Mouse (Mus musculus) liver, embryonic 16.5 days (tissue): ENCODE measurements around the gene Tmem130. TPM values are rescaled to one million over a fixed set of nuclear protein-coding genes. Genes with fewer than 3 reads are reported as not detected.

ENCODE experiments used
- ATAC-seq: fragments of 200-750 bp; cut with Nextera tagmentation; 2 replicates; pipeline ENCODE4 v1.8.0; 2017; ENCODE audit warnings: low read depth, mild to moderate bottlenecking, moderate number of reproducible peaks, moderate library complexity
- H3K27ac ChIP-seq: fragments of 300-500 bp; sonication (generic); 2 replicates; pipeline ENCODE4 v1.5.1; 2014; ENCODE audit warnings: mild to moderate bottlenecking, low read length
- H3K27me3 ChIP-seq: fragments of 300-500 bp; sonication (generic); 2 replicates; pipeline ENCODE4 v1.6.1; 2014; ENCODE audit warnings: low read depth, low read length, mixed read lengths; ENCODE audit not compliant: control insufficient read depth, insufficient read depth
- H3K36me3 ChIP-seq: fragments of 300-500 bp; sonication (generic); 2 replicates; pipeline ENCODE4 v1.6.1; 2014; ENCODE audit warnings: mild to moderate bottlenecking; ENCODE audit not compliant: control insufficient read depth, insufficient read depth
- H3K4me1 ChIP-seq: fragments of 300-500 bp; sonication (generic); 2 replicates; pipeline ENCODE4 v1.6.1; 2014; ENCODE audit warnings: low read depth, low read length, mixed read lengths; ENCODE audit not compliant: control insufficient read depth
- H3K4me2 ChIP-seq: fragments of 300-500 bp; sonication (generic); 2 replicates; pipeline ENCODE4 v1.6.1; 2014; ENCODE audit warnings: low read depth, low read length, mixed read lengths
- H3K4me3 ChIP-seq: fragments of 300-500 bp; sonication (generic); 2 replicates; pipeline ENCODE4 v1.5.1; 2014; ENCODE audit warnings: low read depth, mild to moderate bottlenecking, low read length
- H3K9ac ChIP-seq: fragments of 300-500 bp; sonication (generic); 2 replicates; pipeline ENCODE4 v1.6.1; 2014; ENCODE audit warnings: low read depth, low read length
- H3K9me3 ChIP-seq: fragments of 300-500 bp; sonication (generic); replicated peaks from 2 replicates; pipeline ENCODE4 v1.6.1; 2016; ENCODE audit warnings: low read length; ENCODE audit not compliant: control insufficient read depth
- WGBS: fragments of 180-500 bp; shearing (Covaris S2); extraction: QIAGEN DNeasy Blood & Tissue Kit; methylation state at CpG from one replicate; pipeline ENCODE4 v1.1.7; 2014; ENCODE audit not compliant: insufficient replicate concordance; 5-methylcytosine and 5-hydroxymethylcytosine counted together
- polyA plus RNA-seq: library from polyadenylated mRNA; unstranded; fragments of >200 nt; fragmentation: Nextera tagmentation; extraction: Ambion mirVana; gene quantifications from 2 replicates; pipeline ENCODE4 v1.2.1, GENCODE M21; 2015

Gene Tmem130
- polyA plus RNA-seq, 1 experiment from 2014 or later = 0.28 TPM

DNA sequence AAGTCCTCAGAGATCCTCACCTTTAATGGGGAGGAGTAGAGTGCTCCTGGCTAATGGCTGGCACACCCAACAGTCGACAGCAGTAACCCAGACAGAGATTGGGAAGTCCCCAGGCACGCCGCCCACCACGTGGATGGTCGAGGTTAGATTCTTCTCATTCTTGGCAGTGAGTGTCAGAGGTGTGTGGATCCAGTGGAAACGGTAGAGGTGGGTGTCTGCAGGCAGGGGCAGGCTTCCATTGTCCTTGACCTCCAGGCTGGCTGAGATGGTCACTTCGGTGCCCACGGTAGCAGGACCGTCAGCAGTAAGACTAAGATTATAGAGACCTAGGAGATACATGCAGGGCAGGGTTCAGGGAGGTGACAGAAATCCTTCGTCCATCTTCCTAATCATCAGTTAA, 6.4 kb downstream of the Tmem130 start:
- Histone ChIP-seq H3K36me3 (no peaks in the 10 kb centered on the region), H3K4me3 (no peak overlapping the region)

DNA sequence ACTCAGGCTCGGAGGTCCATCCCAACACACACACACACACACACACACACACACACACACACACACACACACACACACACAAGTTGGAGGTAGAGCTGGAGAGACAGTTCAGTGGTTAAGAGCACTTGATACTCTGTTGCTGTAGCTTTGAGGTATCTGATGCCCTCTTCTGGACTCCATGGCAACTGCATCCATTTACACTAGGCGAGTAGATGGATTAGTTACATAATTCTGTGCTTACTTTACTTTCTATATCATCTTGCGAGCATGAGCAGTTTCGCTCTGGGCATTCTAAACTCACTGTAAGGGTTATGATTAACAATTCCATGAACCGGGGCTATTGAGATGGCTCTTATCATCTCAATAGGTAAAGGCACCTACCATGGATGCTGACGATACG, 8.6 kb downstream of the Tmem130 start:
- no peaks in the 10 kb centered on the region; the same call in 1 of the 2 replicates for H3K4me1 ChIP-seq
- no peaks in the 10 kb centered on the region for H3K36me3 ChIP-seq
- H3K9ac ChIP-seq = no peak overlapping the region
- H3K27ac ChIP-seq = no peak overlapping the region
- no peaks in the 10 kb centered on the region for H3K9me3 ChIP-seq
- H3K4me2 ChIP-seq = no peak overlapping the region
- H3K27me3 ChIP-seq = no peaks in the 10 kb centered on the region
- ATAC-seq = no peak
- 40% methylated on average over 7 of the region's 7 CpGs for WGBS
- H3K4me3 ChIP-seq = no peak overlapping the region

More for the DNA sequence above, 6.4 kb downstream of the Tmem130 start:
- 53% methylated on average over 10 of the region's 10 CpGs for WGBS
- no peak for ATAC-seq
- no peak overlapping the region for H3K4me2 ChIP-seq
- H3K27me3 ChIP-seq = no peaks in the 10 kb centered on the region; the same call in 1 of the 2 replicates
- no peaks in the 10 kb centered on the region; the same call in 1 of the 2 replicates for H3K4me1 ChIP-seq
- H3K27ac ChIP-seq = no peak overlapping the region
- no peak overlapping the region for H3K9ac ChIP-seq
- H3K9me3 ChIP-seq = no peaks in the 10 kb centered on the region

DNA sequence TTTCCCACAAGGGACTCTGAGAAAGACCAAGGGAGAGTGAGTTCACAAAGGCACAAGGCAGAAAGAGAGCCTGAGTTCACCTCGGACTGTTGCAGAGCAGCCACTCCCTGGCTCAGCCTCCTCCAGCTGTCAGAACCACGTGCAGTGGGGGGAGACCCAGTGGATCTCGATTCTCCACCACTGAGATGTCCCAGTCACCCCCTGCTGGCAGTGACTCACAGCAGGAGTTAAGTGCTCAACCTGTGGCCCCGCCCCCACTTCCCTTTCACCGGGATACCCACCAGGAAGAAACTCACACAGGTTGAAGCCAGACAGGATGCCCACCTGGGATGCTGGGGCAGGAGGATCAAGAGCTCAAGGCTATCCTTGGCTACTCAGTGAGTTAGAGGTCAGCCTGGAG, 9.2 kb downstream of the Tmem130 start:
- no peak overlapping the region for H3K27ac ChIP-seq
- 2% methylated on average over 5 of the region's 5 CpGs for WGBS
- H3K4me1 ChIP-seq = no peaks in the 10 kb centered on the region; the same call in 1 of the 2 replicates
- no peak overlapping the region for H3K9ac ChIP-seq
- no peaks in the 10 kb centered on the region for H3K27me3 ChIP-seq
- H3K36me3 ChIP-seq = no peaks in the 10 kb centered on the region
- no peak overlapping the region for H3K4me2 ChIP-seq
- H3K4me3 ChIP-seq = no peak overlapping the region
- ATAC-seq = no peak
- H3K9me3 ChIP-seq = no peaks in the 10 kb centered on the region

DNA sequence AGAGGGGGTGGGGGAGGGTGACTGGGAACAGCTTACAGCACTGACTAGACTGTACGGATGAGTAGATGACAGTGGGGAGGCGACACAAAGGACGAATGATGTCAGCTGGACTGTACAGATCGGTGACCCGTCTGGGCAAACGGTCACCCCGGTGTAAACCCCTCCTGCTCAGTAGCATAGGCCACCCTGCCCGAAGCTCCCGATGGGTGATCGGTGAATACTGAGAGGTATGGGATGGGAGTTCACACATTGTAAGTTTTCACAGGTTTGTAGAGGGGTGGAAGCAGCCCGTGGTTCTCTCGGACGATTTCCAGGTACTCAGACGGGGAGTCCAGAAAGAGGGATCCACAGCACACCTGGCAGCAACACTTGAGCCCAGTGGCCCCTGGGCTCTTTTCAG, 24.5 kb downstream of the Tmem130 start:
- Histone ChIP-seq H3K4me2 (no peak overlapping the region), H3K27ac (no peak overlapping the region), H3K4me1 (no peaks in the 10 kb centered on the region), H3K9ac (no peak overlapping the region), H3K4me3 (no peak overlapping the region), H3K27me3 (no peaks in the 10 kb centered on the region), H3K9me3 (no peaks in the 10 kb centered on the region), H3K36me3 (no peaks in the 10 kb centered on the region)
- WGBS = 72% methylated on average over 14 of the region's 14 CpGs
- no peak for ATAC-seq

DNA sequence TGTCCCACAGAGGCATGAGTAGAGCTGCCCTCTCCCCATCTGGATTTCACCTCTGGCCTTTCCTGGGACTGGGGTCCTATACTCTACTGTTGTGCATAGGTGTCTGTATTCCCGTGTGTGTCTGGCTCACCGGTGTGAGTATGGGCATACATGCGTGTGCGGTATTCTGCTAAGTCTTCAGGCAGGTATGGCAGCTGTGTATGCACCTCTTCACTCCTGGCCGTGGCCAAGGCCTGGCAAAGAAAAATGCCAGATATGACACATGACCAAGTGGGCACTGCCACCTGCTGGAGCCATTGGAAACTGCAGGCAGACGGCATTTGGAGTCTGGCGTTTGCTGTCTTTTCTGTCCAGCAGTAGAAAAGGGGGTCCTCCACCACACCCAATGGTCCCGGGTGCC, 26.7 kb downstream of the Tmem130 start:
- 25% methylated on average over 8 of the region's 8 CpGs for WGBS

DNA sequence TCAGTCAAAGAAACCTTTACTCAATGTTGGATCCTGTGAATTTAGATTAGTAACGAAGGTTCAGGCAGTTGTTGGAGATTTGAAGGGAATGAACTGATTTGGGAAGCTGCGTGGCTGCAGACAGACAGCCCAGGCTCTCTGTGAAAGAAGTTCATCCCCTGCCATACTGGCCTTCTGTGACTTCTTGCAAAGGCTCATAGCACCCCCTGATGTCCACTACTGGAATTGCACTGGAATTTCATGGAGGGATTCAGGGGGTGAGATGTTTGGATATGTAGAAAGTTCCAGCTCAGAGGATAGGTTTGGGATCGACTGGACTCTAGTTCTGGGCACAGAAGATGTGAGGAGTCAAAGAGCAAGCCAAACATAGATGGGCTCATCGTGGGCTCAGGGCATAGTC, 27.7 kb downstream of the Tmem130 start:
- Histone ChIP-seq H3K9ac (no peak overlapping the region), H3K9me3 (no peaks in the 10 kb centered on the region), H3K27ac (no peak overlapping the region), H3K27me3 (no peaks in the 10 kb centered on the region), H3K36me3 (no peaks in the 10 kb centered on the region), H3K4me1 (no peaks in the 10 kb centered on the region), H3K4me3 (no peak overlapping the region), H3K4me2 (no peak overlapping the region)
- WGBS = 30% methylated on average over 4 of the region's 4 CpGs
- ATAC-seq = no peak

More for the DNA sequence above, 26.7 kb downstream of the Tmem130 start:
- H3K27ac ChIP-seq = no peak overlapping the region
- ATAC-seq = no peak
- no peaks in the 10 kb centered on the region for H3K9me3 ChIP-seq
- H3K4me2 ChIP-seq = no peak overlapping the region
- no peaks in the 10 kb centered on the region for H3K4me1 ChIP-seq
- H3K27me3 ChIP-seq = no peaks in the 10 kb centered on the region
- no peak overlapping the region for H3K9ac ChIP-seq
- H3K36me3 ChIP-seq = no peaks in the 10 kb centered on the region
- no peak overlapping the region for H3K4me3 ChIP-seq

DNA sequence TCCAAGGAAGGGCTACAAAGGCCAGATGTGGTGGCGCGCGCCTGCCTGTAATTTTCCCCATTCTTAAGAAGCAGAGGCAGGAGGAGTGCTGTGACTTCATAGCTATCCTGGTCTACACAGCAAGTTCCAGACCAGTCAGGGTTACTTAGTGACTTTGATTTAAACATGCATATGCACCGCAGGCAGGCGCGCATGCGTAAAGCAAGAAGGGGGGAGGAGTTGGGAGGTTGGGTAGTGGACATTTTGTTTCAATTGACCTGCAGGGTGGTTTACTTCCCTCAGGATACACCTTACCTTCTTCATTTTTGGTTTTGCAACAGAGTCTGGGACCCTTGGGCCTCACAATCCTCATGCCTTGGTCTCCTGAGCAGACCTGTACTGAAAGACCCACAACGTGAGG, 32.4 kb downstream of the Tmem130 start:
- Histone ChIP-seq H3K4me1 (no peaks in the 10 kb centered on the region), H3K4me2 (no peak overlapping the region), H3K9me3 (no peaks in the 10 kb centered on the region), H3K9ac (no peak overlapping the region), H3K36me3 (no peaks in the 10 kb centered on the region), H3K4me3 (no peak overlapping the region), H3K27ac (no peak overlapping the region), H3K27me3 (no peaks in the 10 kb centered on the region)
- ATAC-seq = no peak
- WGBS = 69% methylated on average over 8 of the region's 8 CpGs

- 48% methylated on average over 5 of the region's 5 CpGs for WGBS
- Histone ChIP-seq H3K4me2 (no peak overlapping the region), H3K27ac (no peak overlapping the region), H3K9me3 (no peaks in the 10 kb centered on the region), H3K4me1 (no peaks in the 10 kb centered on the region), H3K9ac (no peak overlapping the region), H3K4me3 (no peak overlapping the region), H3K36me3 (no peaks in the 10 kb centered on the region), H3K27me3 (no peaks in the 10 kb centered on the region)
- ATAC-seq = no peak
Observed at GRCm38 (mm10) chr5:144728237-144728636, 33.4 kb downstream of the Tmem130 start.

DNA sequence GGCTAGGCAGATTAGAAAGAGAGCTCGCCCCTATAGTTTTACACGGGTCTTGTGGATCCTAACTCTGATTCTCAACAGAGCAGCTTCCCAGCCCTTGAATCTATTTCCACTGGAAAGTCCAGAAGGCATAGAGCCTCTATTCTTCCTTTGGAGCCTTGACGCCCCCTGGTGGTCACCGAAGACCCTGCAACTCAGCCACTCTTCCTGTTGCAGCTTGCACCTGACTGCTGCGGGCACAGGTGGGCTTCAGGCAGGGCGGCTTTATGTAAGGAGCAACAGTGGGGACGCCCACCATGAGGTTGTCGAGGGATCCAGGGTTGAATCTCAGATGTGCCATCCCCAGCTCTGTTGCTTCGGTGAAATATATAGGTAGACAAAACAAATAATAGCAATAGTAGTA, 34.5 kb downstream of the Tmem130 start:
- Histone ChIP-seq H3K4me2 (no peak overlapping the region), H3K9me3 (no peaks in the 10 kb centered on the region), H3K4me3 (no peak overlapping the region), H3K4me1 (no peaks in the 10 kb centered on the region), H3K27me3 (no peaks in the 10 kb centered on the region), H3K36me3 (no peaks in the 10 kb centered on the region), H3K9ac (no peak overlapping the region), H3K27ac (no peak overlapping the region)
- ATAC-seq = no peak
- 8% methylated on average over 9 of the region's 9 CpGs for WGBS
